Mouse (Mus musculus): ENCODE data around the gene Ddn.
"Not testable (repeated sequence)": the region's sequence is repeated elsewhere in the genome, so short reads cannot be mapped to it uniquely, and the experiment has no call there.

Ddn gene

GRCm38 (mm10) chr15:98831684-98832035 is 22.4 kb upstream of the Ddn start:
- no peak for DNase-seq (ENCODE audit: inconsistent ontology term)

GRCm38 (mm10) chr15:98830736-98831683 is 21.7 kb upstream of the Ddn start, which contains the start of gene Prkag1:
Prkag1 (minus strand) TSS chr15:98831521.
- DNase-seq (ENCODE audit: inconsistent ontology term), result peak; percentile 97

GRCm38 (mm10) chr15:98827611-98828011 is 18.3 kb upstream of the Ddn start:
- DNase-seq (ENCODE audit: inconsistent ontology term), result no peak

- no peak for DNase-seq (ENCODE audit: inconsistent ontology term)
Observed at GRCm38 (mm10) chr15:98823434-98823833, 14.1 kb upstream of the Ddn start.

- DNase-seq (ENCODE audit: inconsistent ontology term), result no peak
Observed at GRCm38 (mm10) chr15:98822147-98822546, 12.9 kb upstream of the Ddn start.

GRCm38 (mm10) chr15:98821403-98821802 is 12.1 kb upstream of the Ddn start:
- no peak for DNase-seq (ENCODE audit: inconsistent ontology term)

- DNase-seq (ENCODE audit: inconsistent ontology term), result no peak
Observed at GRCm38 (mm10) chr15:98820937-98821336, 11.6 kb upstream of the Ddn start.

GRCm38 (mm10) chr15:98818171-98818570 is 8.9 kb upstream of the Ddn start:
- DNase-seq (ENCODE audit: inconsistent ontology term), result no peak

GRCm38 (mm10) chr15:98812741-98813424 is 3.6 kb upstream of the Ddn start:
- no peak for DNase-seq (ENCODE audit: inconsistent ontology term)

- DNase-seq (ENCODE audit: inconsistent ontology term), result not testable (repeated sequence)
Observed at GRCm38 (mm10) chr15:98810212-98810611, 922 bp upstream of the Ddn start.

GRCm38 (mm10) chr15:98808651-98809134 is 597 bp downstream of the Ddn start:
- no peak for DNase-seq (ENCODE audit: inconsistent ontology term)

- no peak for DNase-seq (ENCODE audit: inconsistent ontology term)
Observed at GRCm38 (mm10) chr15:98807895-98808650, 1.2 kb downstream of the Ddn start.

- no peak for DNase-seq (ENCODE audit: inconsistent ontology term)
Observed at GRCm38 (mm10) chr15:98806809-98807770, 2.2 kb downstream of the Ddn start.

- no peak for DNase-seq (ENCODE audit: inconsistent ontology term)
Observed at GRCm38 (mm10) chr15:98806071-98806808, 3.0 kb downstream of the Ddn start.

GRCm38 (mm10) chr15:98805324-98806040 is 3.8 kb downstream of the Ddn start:
- DNase-seq (ENCODE audit: inconsistent ontology term), result peak; percentile 75

- peak; percentile 79 for DNase-seq (ENCODE audit: inconsistent ontology term)
Observed at GRCm38 (mm10) chr15:98804054-98804453, 5.2 kb downstream of the Ddn start.

GRCm38 (mm10) chr15:98802926-98803325 is 6.4 kb downstream of the Ddn start:
- no peak for DNase-seq (ENCODE audit: inconsistent ontology term)

GRCm38 (mm10) chr15:98799396-98799795 is 9.9 kb downstream of the Ddn start:
- DNase-seq (ENCODE audit: inconsistent ontology term), result peak; percentile 65

GRCm38 (mm10) chr15:98798903-98799302 is 10.4 kb downstream of the Ddn start:
- DNase-seq (ENCODE audit: inconsistent ontology term), result no peak

All from Muller cell, postnatal 12 days (primary cell).